Mouse (Mus musculus): Measurements from ENCODE around the gene Pigh. TPM values are rescaled to one million over a fixed set of nuclear protein-coding genes. Genes with fewer than 3 reads are reported as not detected.

Gene Pigh
- polyA plus RNA-seq (2015; fragmentation: Nextera tagmentation; extraction: Ambion mirVana) = 23.9 and 28.6 TPM in 2 replicates

DNA sequence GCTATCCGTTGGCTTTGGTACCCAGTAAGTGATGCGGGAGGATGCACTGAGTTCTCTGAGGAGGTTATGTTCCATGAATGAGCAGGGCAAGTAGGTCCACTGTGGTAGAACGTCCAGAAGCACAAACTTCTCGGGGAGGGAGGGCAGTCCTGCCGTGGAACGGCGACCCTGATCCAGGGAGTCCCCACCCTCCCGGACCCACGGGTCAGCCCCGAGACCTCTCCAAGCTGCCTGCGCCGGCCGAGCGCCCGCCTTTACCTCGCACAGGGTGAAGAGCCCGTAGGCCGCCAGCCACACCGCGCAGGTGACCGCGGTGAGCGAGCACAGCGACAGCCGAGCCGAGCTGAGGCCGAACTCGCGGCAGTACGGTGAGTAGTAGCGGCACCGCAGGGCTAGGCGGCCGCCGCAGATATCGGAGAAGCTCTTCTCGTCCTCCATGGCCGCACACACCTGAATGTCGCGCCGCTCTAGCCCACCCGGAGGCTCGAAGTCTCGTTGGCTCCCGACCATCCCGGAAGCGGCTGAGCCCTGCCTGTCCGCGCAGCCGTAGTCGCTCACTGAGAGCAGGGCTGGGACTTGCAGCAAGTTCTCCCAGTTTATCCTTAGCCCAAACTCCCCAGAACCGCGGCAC is at the start of gene Pigh:
TSS of gene Pigh (minus strand) at position 470 of the 631 bp plus-strand sequence.
- Histone ChIP-seq H3K36me3 (0 out of 2 replicates have a peak, but pooled peaks cover 3% of the 10 kb centered on the region), H3K9me3 (no peaks in the 10 kb centered on the region), H3K27ac (peak within 1 kb of the TSS; percentile 32; the same call in 1 of the 2 replicates), H3K4me3 (peak within 1 kb of the TSS; percentile 78), H3K9ac (peak within 1 kb of the TSS; percentile 82), H3K4me1 (0 out of 2 replicates have a peak, but pooled peaks cover 5% of the 10 kb centered on the region), H3K4me2 (peak within 1 kb of the TSS; percentile 69), H3K27me3 (no peaks in the 10 kb centered on the region)
- ATAC-seq (ENCODE audit: borderline replicate concordance, extremely low read depth, low FRiP score, low TSS enrichment) = peak; percentile 94
- under 1% methylated on average over 53 of the region's 53 CpGs for WGBS

DNA sequence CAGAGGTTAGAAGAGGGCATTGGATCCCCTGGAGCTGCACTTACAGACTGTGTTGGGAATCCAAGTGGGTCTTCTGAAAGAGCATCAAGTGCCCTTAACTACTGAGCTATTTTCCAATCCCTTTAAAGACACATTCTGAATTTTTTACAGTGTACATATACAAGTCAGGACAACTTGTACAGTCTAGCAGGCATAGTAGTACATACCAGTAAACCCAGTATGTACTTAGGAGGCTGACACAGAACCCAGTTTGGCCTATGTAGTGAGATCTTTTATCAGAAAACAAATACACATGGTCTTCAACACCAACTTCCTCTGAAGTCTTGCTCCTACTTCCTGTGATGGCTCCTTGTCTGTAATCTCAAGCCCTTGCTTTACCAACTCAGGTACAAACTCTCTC is 49.5 kb upstream of the Pigh start:
- no peaks in the 10 kb centered on the region for H3K9me3 ChIP-seq
- no peak overlapping the region for H3K4me2 ChIP-seq
- H3K4me1 ChIP-seq = no peaks in the 10 kb centered on the region
- ATAC-seq (ENCODE audit: borderline replicate concordance, extremely low read depth, low FRiP score, low TSS enrichment) = no peak
- no peaks in the 10 kb centered on the region for H3K27me3 ChIP-seq
- H3K9ac ChIP-seq = no peak overlapping the region
- H3K4me3 ChIP-seq = no peak overlapping the region
- no peaks in the 10 kb centered on the region for H3K36me3 ChIP-seq
- H3K27ac ChIP-seq = no peak overlapping the region

DNA sequence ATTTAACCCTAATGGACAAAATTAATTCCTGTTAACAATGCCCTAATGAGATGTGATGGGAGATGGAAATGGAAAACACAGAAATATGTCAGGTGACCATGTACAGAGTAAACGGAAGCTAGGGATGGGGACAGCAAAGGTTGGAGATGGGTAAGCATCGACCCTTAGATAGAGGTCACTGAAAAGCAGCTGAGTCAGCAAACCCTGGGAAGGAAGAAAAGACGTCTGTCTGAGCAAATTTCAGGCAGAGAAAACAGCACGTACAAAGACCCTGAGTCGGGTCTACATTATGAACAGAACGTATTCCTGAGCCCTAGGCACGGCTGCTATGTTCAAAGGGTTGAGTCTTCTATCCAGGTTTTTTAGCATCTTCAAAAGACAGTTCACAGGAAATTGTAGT is 47.5 kb upstream of the Pigh start:
- H3K9ac ChIP-seq = no peak overlapping the region
- no peak overlapping the region for H3K4me3 ChIP-seq
- WGBS = 73% methylated on average over 7 of the region's 7 CpGs
- H3K27me3 ChIP-seq = peaks cover 16% of the 10 kb centered on the region
- no peak for ATAC-seq (ENCODE audit: borderline replicate concordance, extremely low read depth, low FRiP score, low TSS enrichment)
- H3K27ac ChIP-seq = no peak overlapping the region
- no peaks in the 10 kb centered on the region for H3K4me1 ChIP-seq
- no peaks in the 10 kb centered on the region for H3K36me3 ChIP-seq
- H3K4me2 ChIP-seq = no peak overlapping the region
- no peaks in the 10 kb centered on the region for H3K9me3 ChIP-seq

DNA sequence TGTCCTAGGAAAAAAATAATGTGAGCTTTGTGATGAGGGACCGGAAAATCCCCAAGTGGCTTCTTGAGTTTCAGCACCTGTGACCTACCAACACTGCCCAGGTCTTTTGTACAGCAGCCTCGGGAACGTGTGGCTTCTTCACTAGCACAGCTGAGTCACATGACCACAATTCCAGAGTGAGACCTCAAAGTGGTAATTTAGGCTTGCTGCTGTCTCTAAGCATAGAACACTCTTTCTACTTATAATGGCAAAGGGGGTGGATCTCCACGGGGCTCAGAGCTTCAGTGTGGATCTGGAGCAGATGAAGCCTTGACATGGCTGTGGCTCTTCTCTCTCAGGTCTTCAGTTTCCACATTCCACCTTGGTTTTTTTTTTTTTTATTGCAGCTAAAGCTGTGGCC is 45.7 kb upstream of the Pigh start:
- no peak overlapping the region for H3K27ac ChIP-seq
- WGBS = 24% methylated on average over 4 of the region's 4 CpGs
- H3K4me3 ChIP-seq = no peak overlapping the region
- ATAC-seq (ENCODE audit: borderline replicate concordance, extremely low read depth, low FRiP score, low TSS enrichment) = no peak
- H3K4me1 ChIP-seq = peaks cover 11% of the 10 kb centered on the region; the same call in 1 of the 2 replicates
- H3K27me3 ChIP-seq = peaks cover 34% of the 10 kb centered on the region
- H3K9ac ChIP-seq = no peak overlapping the region
- no peak overlapping the region for H3K4me2 ChIP-seq
- no peaks in the 10 kb centered on the region for H3K9me3 ChIP-seq
- no peaks in the 10 kb centered on the region for H3K36me3 ChIP-seq

DNA sequence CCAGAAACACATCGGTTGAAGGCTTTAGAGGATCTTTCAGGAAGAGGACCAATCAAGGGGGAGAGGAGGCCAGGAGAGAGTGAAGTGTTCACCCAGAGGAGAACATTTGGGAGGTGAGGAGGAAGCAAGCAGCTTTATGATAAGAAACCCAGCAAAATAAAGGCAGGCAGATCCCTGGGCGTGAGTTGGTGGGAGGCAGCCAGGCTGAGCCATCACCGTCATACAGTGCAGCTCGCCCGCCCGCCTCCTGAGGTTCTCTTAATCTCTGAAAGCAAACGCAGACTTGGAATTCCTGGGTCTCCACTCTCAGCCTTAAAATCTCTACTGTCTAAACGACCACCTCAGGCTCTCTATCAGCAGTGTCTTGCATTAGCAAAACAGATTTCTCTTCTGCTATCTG is 45.2 kb upstream of the Pigh start:
- Histone ChIP-seq H3K36me3 (no peaks in the 10 kb centered on the region), H3K9ac (no peak overlapping the region), H3K4me1 (peaks cover 11% of the 10 kb centered on the region; the same call in 1 of the 2 replicates), H3K4me3 (no peak overlapping the region), H3K9me3 (no peaks in the 10 kb centered on the region), H3K27ac (no peak overlapping the region), H3K4me2 (no peak overlapping the region), H3K27me3 (peaks cover 37% of the 10 kb centered on the region)
- no peak for ATAC-seq (ENCODE audit: borderline replicate concordance, extremely low read depth, low FRiP score, low TSS enrichment)
- WGBS = 18% methylated on average over 8 of the region's 8 CpGs

DNA sequence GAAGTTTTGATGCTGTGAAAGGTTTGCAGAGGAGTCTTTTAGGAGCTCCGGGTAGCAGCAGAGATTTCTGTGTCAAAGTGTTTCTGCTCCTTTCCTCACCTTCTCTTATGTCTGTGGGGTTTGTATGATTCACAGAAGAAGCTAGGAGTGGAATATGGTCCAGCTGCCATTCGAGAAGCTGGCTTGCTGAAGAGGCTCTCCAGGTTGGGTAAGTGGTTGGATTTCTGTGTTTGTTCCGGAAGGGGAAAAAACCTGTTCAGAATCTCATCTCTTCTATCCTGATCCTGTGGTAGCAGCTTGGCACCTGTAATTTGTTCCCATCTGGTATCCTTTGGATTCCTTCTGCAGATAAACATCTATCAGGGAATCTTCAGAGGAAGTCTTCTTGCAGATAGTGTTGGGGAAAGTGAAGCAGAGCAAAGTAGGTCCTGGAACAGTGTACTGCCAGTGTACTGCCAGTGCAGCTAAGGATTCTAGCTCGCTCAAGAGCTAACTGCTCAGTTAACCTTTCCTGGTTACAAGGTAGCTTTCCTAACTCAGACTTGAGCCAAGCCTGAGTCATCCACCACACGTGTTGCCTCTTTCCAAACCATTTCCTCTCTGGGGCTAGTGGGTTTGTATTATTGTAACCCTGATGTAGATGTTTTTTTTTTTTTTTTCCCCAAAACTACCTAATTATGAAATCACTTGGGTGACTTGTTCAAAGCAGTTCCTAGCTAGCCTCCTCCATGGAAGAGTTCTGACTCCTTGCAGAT is 42.4 kb upstream of the Pigh start:
- Histone ChIP-seq H3K36me3 (no peaks in the 10 kb centered on the region), H3K9ac (no peak overlapping the region), H3K4me2 (peak overlapping the region; percentile 85), H3K9me3 (no peaks in the 10 kb centered on the region), H3K4me3 (peak overlapping the region; percentile 40), H3K27me3 (peaks cover 40% of the 10 kb centered on the region), H3K4me1 (peaks cover 11% of the 10 kb centered on the region; the same call in 1 of the 2 replicates), H3K27ac (no peak overlapping the region)
- WGBS = 19% methylated on average over 5 of the region's 5 CpGs
- no peak for ATAC-seq (ENCODE audit: borderline replicate concordance, extremely low read depth, low FRiP score, low TSS enrichment)

DNA sequence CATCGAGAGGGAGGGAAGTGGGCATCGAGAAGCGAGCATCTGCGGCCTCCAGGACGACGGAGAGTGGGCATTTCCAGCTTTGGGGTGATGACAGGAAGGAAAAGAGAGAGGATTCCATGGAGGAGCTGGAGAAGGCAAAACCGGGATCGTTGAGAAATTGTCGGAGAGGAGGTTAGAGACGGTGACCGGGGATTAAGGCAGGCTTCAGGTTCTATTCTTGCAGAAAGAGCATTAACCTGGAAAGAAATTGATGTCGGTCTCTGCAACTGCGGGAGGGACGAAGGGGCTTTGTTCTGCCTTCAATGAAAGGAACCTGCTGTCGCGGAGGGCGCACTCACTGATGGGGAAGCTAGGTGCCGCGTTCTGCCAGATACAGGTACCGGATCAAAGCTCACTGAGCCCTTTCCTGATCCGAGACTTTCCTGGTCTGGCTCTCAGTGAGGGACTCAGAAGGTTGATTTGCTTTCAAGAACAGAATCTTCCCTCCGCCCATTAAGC is 41.8 kb upstream of the Pigh start:
- no peak for ATAC-seq (ENCODE audit: borderline replicate concordance, extremely low read depth, low FRiP score, low TSS enrichment)
- H3K9ac ChIP-seq = 0 out of 2 replicates have a peak overlapping the region, but pooled peaks have one; percentile 20
- H3K4me2 ChIP-seq = peak overlapping the region; percentile 85
- peak overlapping the region; percentile 40 for H3K4me3 ChIP-seq
- peaks cover 40% of the 10 kb centered on the region for H3K27me3 ChIP-seq
- no peak overlapping the region for H3K27ac ChIP-seq
- H3K9me3 ChIP-seq = no peaks in the 10 kb centered on the region
- no peaks in the 10 kb centered on the region for H3K36me3 ChIP-seq
- peaks cover 11% of the 10 kb centered on the region; the same call in 1 of the 2 replicates for H3K4me1 ChIP-seq
- 2% methylated on average over 22 of the region's 22 CpGs for WGBS

DNA sequence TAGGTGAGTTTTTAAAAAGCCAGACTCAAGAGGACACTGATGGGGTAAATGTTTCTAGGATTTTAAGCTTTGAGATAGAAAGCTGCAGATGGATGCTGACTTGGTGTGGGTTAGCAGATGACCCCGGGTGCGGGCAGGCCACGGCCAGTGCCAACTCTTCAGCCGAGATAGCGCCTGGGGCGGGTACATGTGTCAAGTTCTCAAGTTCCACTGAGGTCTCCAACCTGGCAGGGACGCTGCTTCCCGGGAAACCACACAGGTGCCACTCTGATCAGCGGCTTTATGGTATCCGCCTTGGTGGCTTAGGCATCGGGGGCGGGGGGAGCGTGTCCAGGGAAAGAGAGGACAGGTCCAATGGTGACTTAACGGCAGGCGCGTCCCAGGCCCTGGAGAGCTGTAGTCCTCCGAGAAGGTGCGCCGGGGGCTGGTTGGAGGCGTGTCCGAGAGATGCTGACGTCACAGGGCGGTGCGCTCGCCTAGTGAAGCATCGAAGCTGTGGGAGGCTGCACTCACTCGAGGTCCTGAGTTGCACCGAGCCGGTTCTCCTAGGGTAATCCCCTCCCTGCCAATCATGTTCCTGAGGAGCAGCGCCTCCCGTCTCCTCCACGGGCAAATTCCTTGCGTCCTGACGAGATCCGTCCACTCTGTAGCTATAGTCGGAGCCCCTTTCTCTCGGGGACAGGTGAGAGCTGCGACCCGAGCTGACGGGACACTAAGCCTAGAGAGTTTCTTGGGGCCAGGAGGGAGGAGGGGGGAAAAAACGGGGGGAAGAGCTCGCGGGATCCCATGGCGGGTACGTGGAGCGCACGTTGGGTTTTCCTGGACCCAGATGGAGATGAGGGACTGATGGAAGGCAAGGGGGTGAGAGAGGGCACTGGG is 41.1 kb upstream of the Pigh start, which contains the start of gene Arg2:
TSS of gene Arg2 (plus strand) at position 479 of the 879 bp plus-strand sequence.
- WGBS = under 1% methylated on average over 47 of the region's 47 CpGs
- Histone ChIP-seq H3K9me3 (no peaks in the 10 kb centered on the region), H3K4me2 (peak within 1 kb of the TSS; percentile 85), H3K4me1 (peaks cover 11% of the 10 kb centered on the region; the same call in 1 of the 2 replicates), H3K36me3 (no peaks in the 10 kb centered on the region), H3K4me3 (peak within 1 kb of the TSS; percentile 40), H3K27me3 (peaks cover 40% of the 10 kb centered on the region), H3K9ac (peak within 1 kb of the TSS; percentile 20; the same call in 1 of the 2 replicates), H3K27ac (no peak within 1 kb of the TSS)
- peak; percentile 87 for ATAC-seq (ENCODE audit: borderline replicate concordance, extremely low read depth, low FRiP score, low TSS enrichment)

DNA sequence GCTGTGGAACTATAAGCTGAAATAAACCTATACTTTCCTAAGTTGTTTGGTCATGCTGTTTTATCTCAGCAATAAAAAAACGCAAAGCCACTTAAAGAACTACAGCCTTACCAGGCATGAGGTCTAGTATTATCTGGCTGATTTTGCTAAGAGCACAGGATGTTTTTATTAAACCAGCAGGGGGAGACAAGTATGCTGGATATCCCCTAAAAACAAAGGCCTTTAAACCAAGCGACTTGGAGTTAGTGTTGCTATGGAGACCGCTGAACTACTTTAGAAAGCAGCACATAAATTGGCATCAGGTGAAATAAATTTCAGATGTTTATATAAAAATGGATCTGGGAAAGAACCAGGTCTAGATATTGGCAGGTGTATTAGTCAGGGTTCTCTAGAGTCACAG is 33.4 kb upstream of the Pigh start:
- Histone ChIP-seq H3K9me3 (no peaks in the 10 kb centered on the region), H3K9ac (no peak overlapping the region), H3K36me3 (no peaks in the 10 kb centered on the region), H3K4me2 (no peak overlapping the region), H3K4me3 (no peak overlapping the region), H3K4me1 (no peaks in the 10 kb centered on the region), H3K27me3 (no peaks in the 10 kb centered on the region), H3K27ac (no peak overlapping the region)
- no peak for ATAC-seq (ENCODE audit: borderline replicate concordance, extremely low read depth, low FRiP score, low TSS enrichment)
- 43% methylated on average over 3 of the region's 3 CpGs for WGBS

DNA sequence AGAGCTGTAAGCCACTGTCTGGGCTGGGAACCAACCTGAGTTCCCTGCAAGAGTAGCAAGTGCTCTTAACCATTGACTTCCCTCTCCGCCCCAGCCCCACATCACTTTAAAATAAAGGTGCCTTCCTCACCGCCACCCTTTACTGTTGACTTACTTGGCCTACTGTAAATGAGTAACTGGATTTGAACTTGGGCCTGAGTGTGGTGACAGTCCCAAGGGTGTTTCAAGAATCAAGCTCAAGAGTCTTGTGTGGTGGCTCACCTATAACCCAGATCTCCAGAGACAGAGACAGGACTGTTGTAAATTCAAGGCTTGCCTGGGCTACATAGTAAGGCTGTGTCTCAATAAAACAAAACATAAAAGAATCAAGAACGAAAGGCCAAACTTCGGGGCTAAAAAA is 29.5 kb upstream of the Pigh start:
- WGBS = 80% methylated on average over 4 of the region's 4 CpGs
- H3K9ac ChIP-seq = no peak overlapping the region
- H3K4me1 ChIP-seq = no peaks in the 10 kb centered on the region
- H3K27ac ChIP-seq = no peak overlapping the region
- no peaks in the 10 kb centered on the region for H3K27me3 ChIP-seq
- no peak overlapping the region for H3K4me3 ChIP-seq
- H3K9me3 ChIP-seq = no peaks in the 10 kb centered on the region
- ATAC-seq (ENCODE audit: borderline replicate concordance, extremely low read depth, low FRiP score, low TSS enrichment) = no peak
- no peaks in the 10 kb centered on the region for H3K36me3 ChIP-seq
- no peak overlapping the region for H3K4me2 ChIP-seq

DNA sequence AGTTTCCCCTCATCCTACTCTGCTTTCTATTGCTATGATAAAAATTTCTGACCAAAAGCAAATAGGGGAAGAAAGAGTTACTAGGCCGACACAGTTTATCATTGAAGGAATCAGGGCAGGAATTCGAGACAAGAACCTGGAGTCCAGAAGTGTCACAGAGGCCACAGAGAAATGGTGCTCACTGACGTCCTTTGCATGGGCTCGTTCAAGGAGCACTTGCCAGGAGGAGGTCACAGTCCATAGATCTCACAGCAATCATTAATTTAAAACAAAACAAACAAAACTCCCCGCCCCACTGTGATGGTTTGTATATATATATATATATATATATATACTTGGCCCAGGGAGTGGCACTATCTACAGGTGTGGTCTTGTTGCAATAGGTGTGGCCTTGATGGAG is 15.9 kb upstream of the Pigh start:
- ATAC-seq (ENCODE audit: borderline replicate concordance, extremely low read depth, low FRiP score, low TSS enrichment) = no peak
- Histone ChIP-seq H3K4me3 (no peak overlapping the region), H3K36me3 (no peaks in the 10 kb centered on the region), H3K27ac (no peak overlapping the region), H3K9me3 (no peaks in the 10 kb centered on the region), H3K4me2 (no peak overlapping the region), H3K4me1 (no peaks in the 10 kb centered on the region), H3K27me3 (no peaks in the 10 kb centered on the region), H3K9ac (no peak overlapping the region)
- WGBS = 56% methylated on average over 5 of the region's 5 CpGs
